Mouse (Mus musculus) ES-E14 (cell line): ENCODE results near the gene Bcl2l12.

Experiments used
- HCFC1 ChIP-seq: IDR thresholded peaks from 2 replicates; pipeline ENCODE4 v1.6.1; 2012; ENCODE audit warnings: low read length, inconsistent platforms, borderline replicate concordance; ENCODE audit not compliant: insufficient read depth
- ZNF384 ChIP-seq: IDR thresholded peaks from 2 replicates; pipeline ENCODE4 v1.6.1; 2012; ENCODE audit warnings: low read depth, low read length, inconsistent platforms

GRCm38 (mm10) chr7:45047491-45047890 is 49.0 kb upstream of the Bcl2l12 start:
- no peak for TF ChIP-seq ZNF384
- no peak for TF ChIP-seq HCFC1
